In genomic region chr19:20834895-20835294, GRCm38 (mm10) we compare ENCODE assay signal across 18 mouse cellular contexts.
"Had no signal": no experiment of that assay in that cellular context is flagged by ENCODE, and none has a peak within 500 bp of the region (broad histone marks: within the 10 kb centered on the region; RNA-seq: fewer than 3 reads in every experiment).

No protein-coding gene starts in this region.

- H3K36me3 ChIP-seq: kidney, embryonic 15.5 days; limb, embryonic 12.5 days; limb, embryonic 15.5 days; lung, embryonic 15.5 days had no signal

- H3K9me3 ChIP-seq: kidney, embryonic 15.5 days; limb, embryonic 12.5 days; limb, embryonic 15.5 days; lung, embryonic 15.5 days had no signal

- DNase-seq: kidney, adult 2 months; kidney, postnatal 14 days; kidney, postnatal 4 days; left cerebral cortex, postnatal 4 days; liver, postnatal 0 days; lung, postnatal 10 days; lung, postnatal 4 days; midbrain, embryonic 14.5 days; thymus, adult 18-20 months; thymus, postnatal 36 days had no signal

- H3K4me3 ChIP-seq: kidney, embryonic 15.5 days; limb, embryonic 12.5 days; limb, embryonic 15.5 days; lung, embryonic 15.5 days had no signal

- H3K27ac ChIP-seq: kidney, embryonic 15.5 days; limb, embryonic 12.5 days; limb, embryonic 15.5 days; liver, embryonic 14.5 days; lung, embryonic 15.5 days had no signal

- ATAC-seq: intestine, postnatal 0 days; liver, postnatal 0 days had no signal

- H3K27me3 ChIP-seq: kidney, embryonic 15.5 days; limb, embryonic 12.5 days; limb, embryonic 15.5 days; lung, embryonic 15.5 days had no signal

- H3K4me1 ChIP-seq: kidney, embryonic 15.5 days; limb, embryonic 15.5 days; lung, embryonic 15.5 days had no signal

- H3K9ac ChIP-seq: kidney, embryonic 15.5 days; limb, embryonic 12.5 days; limb, embryonic 15.5 days; liver, embryonic 14.5 days; liver, postnatal 0 days; lung, embryonic 15.5 days had no signal

- H3K4me2 ChIP-seq: kidney, embryonic 15.5 days; limb, embryonic 12.5 days; limb, embryonic 15.5 days; liver, embryonic 11.5 days; lung, embryonic 15.5 days; midbrain, embryonic 11.5 days had no signal
